Mouse (Mus musculus): ENCODE measurements around the gene Fam32a. TPM values are rescaled to one million over a fixed set of nuclear protein-coding genes. Genes with fewer than 3 reads are reported as not detected.

Gene Fam32a
- polyA plus RNA-seq, 1 experiment from 2014 or later, result 111 TPM

DNA sequence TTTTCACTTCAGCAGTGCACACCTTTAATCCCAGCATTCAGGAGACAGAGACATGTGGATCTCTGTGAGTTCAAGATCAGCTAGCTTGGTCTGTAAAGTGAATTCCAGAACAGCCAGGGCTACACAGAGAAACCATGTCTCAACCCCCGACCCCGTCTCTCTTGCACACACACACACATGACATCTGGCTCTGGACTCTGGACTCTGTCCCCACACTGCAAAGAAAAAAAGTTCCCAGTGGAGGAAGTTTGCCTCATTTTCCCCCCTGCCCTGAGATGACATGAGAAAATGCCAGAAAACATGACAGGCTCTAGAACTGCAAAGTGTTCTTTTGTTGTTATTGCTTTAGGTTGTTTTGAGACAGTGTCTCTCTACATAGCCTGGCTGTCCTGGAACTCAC lies 40.3 kb downstream of the Fam32a start:
- H3K4me1 ChIP-seq (ENCODE audit: control insufficient read depth, insufficient read depth, low read length), result no peaks in the 10 kb centered on the region
- ATAC-seq, result no peak
- no peaks in the 10 kb centered on the region for H3K27me3 ChIP-seq (ENCODE audit: control insufficient read depth, insufficient read depth, low read depth, low read length)
- H3K4me3 ChIP-seq (ENCODE audit: low read depth, low read length), result no peak overlapping the region
- no peak overlapping the region for H3K27ac ChIP-seq (ENCODE audit: low read length)
- WGBS, result 89% methylated on average over 2 of the region's 2 CpGs
- H3K4me2 ChIP-seq (ENCODE audit: low read length), result no peak overlapping the region
- peaks cover 8% of the 10 kb centered on the region for H3K36me3 ChIP-seq (ENCODE audit: control insufficient read depth, insufficient read depth, low read length)
- no peaks in the 10 kb centered on the region for H3K9me3 ChIP-seq (replicated peaks; ENCODE audit: control insufficient read depth, low read length, poor library complexity, severe bottlenecking)
- H3K9ac ChIP-seq (ENCODE audit: low read depth, low read length), result no peak overlapping the region

DNA sequence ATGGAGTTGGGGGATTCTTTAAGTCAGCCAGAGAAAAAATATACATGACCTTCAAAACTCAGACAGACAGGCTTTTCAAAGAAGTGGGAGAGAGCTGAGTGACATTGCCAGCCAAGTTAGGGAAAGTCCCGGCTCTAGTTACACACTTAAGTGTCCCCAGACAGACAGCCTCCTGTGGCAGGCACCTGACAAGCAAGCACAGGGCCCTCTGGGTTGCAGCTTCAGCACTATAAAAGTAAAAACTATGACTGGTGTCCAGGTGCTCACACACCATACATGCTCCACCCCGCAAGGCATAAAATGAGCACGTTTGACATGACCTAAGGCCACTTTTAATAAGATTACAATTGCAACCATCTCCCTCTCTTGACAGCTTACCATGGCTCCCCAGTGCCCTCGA lies 41.1 kb downstream of the Fam32a start:
- no peak overlapping the region for H3K4me3 ChIP-seq (ENCODE audit: low read depth, low read length)
- no peak overlapping the region for H3K27ac ChIP-seq (ENCODE audit: low read length)
- 49% methylated on average over 4 of the region's 4 CpGs for WGBS
- no peak for ATAC-seq
- no peak overlapping the region for H3K9ac ChIP-seq (ENCODE audit: low read depth, low read length)
- no peak overlapping the region for H3K4me2 ChIP-seq (ENCODE audit: low read length)
- peaks cover 4% of the 10 kb centered on the region; the same call in 1 of the 2 replicates for H3K36me3 ChIP-seq (ENCODE audit: control insufficient read depth, insufficient read depth, low read length)
- no peaks in the 10 kb centered on the region for H3K27me3 ChIP-seq (ENCODE audit: control insufficient read depth, insufficient read depth, low read depth, low read length)
- H3K4me1 ChIP-seq (ENCODE audit: control insufficient read depth, insufficient read depth, low read length), result no peaks in the 10 kb centered on the region
- no peaks in the 10 kb centered on the region for H3K9me3 ChIP-seq (replicated peaks; ENCODE audit: control insufficient read depth, low read length, poor library complexity, severe bottlenecking)

DNA sequence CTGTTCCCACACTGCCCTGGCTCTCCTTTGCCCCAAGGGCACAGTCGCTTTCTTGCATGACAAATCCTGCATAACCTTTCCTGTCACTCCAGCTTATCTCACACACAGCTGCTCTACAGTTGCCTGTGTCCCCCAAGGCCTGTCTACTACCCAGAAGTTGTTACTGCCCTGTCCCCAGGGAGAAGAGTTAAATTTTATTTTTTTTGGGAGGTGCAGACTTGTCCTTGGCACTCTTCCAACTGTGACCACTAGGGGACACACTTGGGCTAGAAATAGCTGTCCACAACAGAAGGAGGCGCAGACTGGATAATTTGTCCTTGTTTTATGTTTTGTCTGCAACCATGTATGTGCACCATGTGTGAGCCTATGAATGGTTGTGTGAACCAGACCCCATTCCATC lies 41.5 kb downstream of the Fam32a start:
- peak; percentile 52 for ATAC-seq
- Histone ChIP-seq H3K4me3 (ENCODE audit: low read depth, low read length) (no peak overlapping the region), H3K9ac (ENCODE audit: low read depth, low read length) (no peak overlapping the region), H3K4me2 (ENCODE audit: low read length) (no peak overlapping the region), H3K36me3 (ENCODE audit: control insufficient read depth, insufficient read depth, low read length) (peaks cover 2% of the 10 kb centered on the region; the same call in 1 of the 2 replicates), H3K27ac (ENCODE audit: low read length) (no peak overlapping the region), H3K4me1 (ENCODE audit: control insufficient read depth, insufficient read depth, low read length) (no peaks in the 10 kb centered on the region), H3K9me3 (replicated peaks; ENCODE audit: control insufficient read depth, low read length, poor library complexity, severe bottlenecking) (no peaks in the 10 kb centered on the region), H3K27me3 (ENCODE audit: control insufficient read depth, insufficient read depth, low read depth, low read length) (no peaks in the 10 kb centered on the region)
- WGBS, result 33% methylated on average over 2 of the region's 2 CpGs

DNA sequence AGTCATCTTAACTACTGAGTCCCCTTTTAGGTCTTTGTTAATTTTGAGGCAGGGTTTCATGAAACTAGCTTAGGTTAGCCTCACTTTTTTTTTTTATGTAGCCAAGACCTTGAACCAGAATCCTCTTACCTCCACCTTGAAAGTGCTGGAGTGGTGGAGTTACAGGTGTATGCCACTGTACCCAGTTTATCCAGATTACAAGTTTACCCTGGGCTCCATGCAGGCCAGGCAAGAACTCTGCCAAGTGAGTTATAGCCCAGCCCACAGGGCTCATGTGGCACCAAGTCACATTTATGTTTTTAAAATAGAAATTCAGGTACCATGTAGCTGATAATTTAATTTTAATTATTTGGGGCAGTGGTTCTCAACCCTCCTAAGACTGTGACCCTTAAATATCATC lies 41.9 kb downstream of the Fam32a start:
- no peaks in the 10 kb centered on the region for H3K9me3 ChIP-seq (replicated peaks; ENCODE audit: control insufficient read depth, low read length, poor library complexity, severe bottlenecking)

DNA sequence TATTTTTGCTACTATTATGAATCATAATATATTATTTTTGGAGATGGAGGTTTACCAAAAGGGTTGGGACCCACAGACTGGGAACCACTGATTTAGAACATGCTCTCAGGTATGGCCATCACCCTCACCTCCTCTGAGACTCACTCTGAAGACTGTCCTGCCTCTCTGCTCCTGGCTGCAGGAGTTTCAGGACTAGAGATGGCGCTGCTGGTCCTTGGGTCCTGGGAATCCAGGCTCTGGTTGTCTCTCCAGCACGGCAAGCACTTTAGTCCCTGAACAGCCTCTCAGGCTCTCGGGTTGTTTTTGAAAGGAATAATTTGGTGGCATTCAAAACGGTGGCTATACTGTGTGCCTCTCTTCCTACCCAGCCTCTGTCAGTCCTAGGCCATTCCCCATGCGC lies 42.3 kb downstream of the Fam32a start:
- 54% methylated on average over 5 of the region's 5 CpGs for WGBS
- Histone ChIP-seq H3K4me2 (ENCODE audit: low read length) (no peak overlapping the region), H3K9me3 (replicated peaks; ENCODE audit: control insufficient read depth, low read length, poor library complexity, severe bottlenecking) (no peaks in the 10 kb centered on the region), H3K36me3 (ENCODE audit: control insufficient read depth, insufficient read depth, low read length) (peaks cover 2% of the 10 kb centered on the region; the same call in 1 of the 2 replicates), H3K27me3 (ENCODE audit: control insufficient read depth, insufficient read depth, low read depth, low read length) (no peaks in the 10 kb centered on the region), H3K4me1 (ENCODE audit: control insufficient read depth, insufficient read depth, low read length) (no peaks in the 10 kb centered on the region), H3K4me3 (ENCODE audit: low read depth, low read length) (no peak overlapping the region), H3K27ac (ENCODE audit: low read length) (no peak overlapping the region), H3K9ac (ENCODE audit: low read depth, low read length) (no peak overlapping the region)
- ATAC-seq, result no peak

More for the DNA sequence above, 41.9 kb downstream of the Fam32a start:
- H3K27me3 ChIP-seq (ENCODE audit: control insufficient read depth, insufficient read depth, low read depth, low read length), result no peaks in the 10 kb centered on the region
- H3K4me1 ChIP-seq (ENCODE audit: control insufficient read depth, insufficient read depth, low read length), result no peaks in the 10 kb centered on the region
- H3K4me3 ChIP-seq (ENCODE audit: low read depth, low read length), result no peak overlapping the region
- H3K36me3 ChIP-seq (ENCODE audit: control insufficient read depth, insufficient read depth, low read length), result peaks cover 2% of the 10 kb centered on the region; the same call in 1 of the 2 replicates
- H3K4me2 ChIP-seq (ENCODE audit: low read length), result no peak overlapping the region
- H3K9ac ChIP-seq (ENCODE audit: low read depth, low read length), result no peak overlapping the region
- no peak overlapping the region for H3K27ac ChIP-seq (ENCODE audit: low read length)
- no peak for ATAC-seq

DNA sequence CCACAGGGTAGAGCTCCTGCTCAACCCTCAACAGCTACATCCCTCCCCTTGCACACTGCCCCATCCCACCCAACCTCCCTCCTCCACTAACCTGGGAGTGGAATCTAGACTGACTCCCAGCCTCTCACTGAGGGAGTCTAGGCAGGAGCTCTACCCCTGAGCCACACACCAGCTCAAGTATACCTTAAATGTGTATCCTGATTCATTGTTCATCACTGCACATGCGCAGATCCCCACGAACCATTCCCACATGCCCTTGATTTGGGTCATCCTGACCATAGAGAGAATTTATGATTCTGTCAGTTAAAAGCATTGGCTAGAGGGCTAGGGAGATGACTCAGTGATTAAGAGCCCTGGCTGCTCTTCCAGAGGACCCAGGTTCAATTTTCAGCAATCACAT lies 43.2 kb downstream of the Fam32a start:
- H3K9ac ChIP-seq (ENCODE audit: low read depth, low read length), result no peak overlapping the region
- ATAC-seq, result no peak
- H3K4me3 ChIP-seq (ENCODE audit: low read depth, low read length), result no peak overlapping the region
- H3K27ac ChIP-seq (ENCODE audit: low read length), result no peak overlapping the region
- no peaks in the 10 kb centered on the region for H3K4me1 ChIP-seq (ENCODE audit: control insufficient read depth, insufficient read depth, low read length)
- WGBS, result 89% methylated on average over 2 of the region's 2 CpGs
- no peaks in the 10 kb centered on the region for H3K36me3 ChIP-seq (ENCODE audit: control insufficient read depth, insufficient read depth, low read length)
- no peaks in the 10 kb centered on the region for H3K9me3 ChIP-seq (replicated peaks; ENCODE audit: control insufficient read depth, low read length, poor library complexity, severe bottlenecking)
- no peaks in the 10 kb centered on the region for H3K27me3 ChIP-seq (ENCODE audit: control insufficient read depth, insufficient read depth, low read depth, low read length)
- H3K4me2 ChIP-seq (ENCODE audit: low read length), result no peak overlapping the region

DNA sequence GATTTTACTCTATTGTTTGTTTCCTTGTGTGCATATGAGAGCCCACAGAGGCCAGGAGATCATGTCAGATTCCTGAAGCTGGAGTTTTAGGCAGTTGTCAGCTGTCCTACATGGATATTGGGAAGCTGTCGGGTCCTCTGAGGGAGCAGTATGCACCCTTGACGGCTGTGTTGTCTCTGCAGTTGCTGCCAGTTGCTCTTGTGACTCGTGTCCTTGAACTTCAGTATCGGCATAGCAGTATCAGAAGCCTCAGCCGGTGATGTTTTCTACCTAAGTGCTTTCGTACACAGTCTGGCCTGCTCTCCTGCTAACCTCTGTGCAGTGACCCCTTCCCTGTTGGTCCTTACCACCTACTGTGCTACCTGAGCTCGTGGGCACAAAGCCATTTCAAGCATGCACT lies 43.9 kb downstream of the Fam32a start:
- H3K4me3 ChIP-seq (ENCODE audit: low read depth, low read length), result no peak overlapping the region
- WGBS, result 71% methylated on average over 7 of the region's 7 CpGs
- no peaks in the 10 kb centered on the region for H3K9me3 ChIP-seq (replicated peaks; ENCODE audit: control insufficient read depth, low read length, poor library complexity, severe bottlenecking)
- H3K36me3 ChIP-seq (ENCODE audit: control insufficient read depth, insufficient read depth, low read length), result no peaks in the 10 kb centered on the region
- no peak overlapping the region for H3K27ac ChIP-seq (ENCODE audit: low read length)
- no peak overlapping the region for H3K9ac ChIP-seq (ENCODE audit: low read depth, low read length)
- no peak for ATAC-seq
- H3K4me2 ChIP-seq (ENCODE audit: low read length), result no peak overlapping the region
- no peaks in the 10 kb centered on the region for H3K4me1 ChIP-seq (ENCODE audit: control insufficient read depth, insufficient read depth, low read length)
- H3K27me3 ChIP-seq (ENCODE audit: control insufficient read depth, insufficient read depth, low read depth, low read length), result no peaks in the 10 kb centered on the region

DNA sequence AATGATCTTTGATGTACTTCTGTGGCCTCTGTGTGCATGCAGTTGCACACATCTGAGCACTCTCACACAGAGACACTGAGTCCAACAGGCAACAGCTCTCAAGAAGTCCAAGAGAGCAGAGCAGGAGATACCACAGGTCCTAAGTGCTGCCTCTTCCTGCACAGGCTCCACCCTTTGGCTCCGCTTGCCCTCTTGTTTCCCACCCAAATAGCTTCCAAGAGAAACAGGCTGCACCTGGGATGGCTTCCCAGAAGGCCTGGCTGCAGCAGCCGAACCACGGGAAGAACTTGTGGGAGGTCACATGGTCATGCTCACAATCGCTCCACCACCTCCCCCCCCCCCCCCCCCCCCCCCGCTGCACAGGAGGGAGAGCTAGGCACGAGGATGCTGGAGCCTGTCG lies 45.8 kb downstream of the Fam32a start:
- no peak overlapping the region for H3K4me3 ChIP-seq (ENCODE audit: low read depth, low read length)
- H3K36me3 ChIP-seq (ENCODE audit: control insufficient read depth, insufficient read depth, low read length), result no peaks in the 10 kb centered on the region
- no peak overlapping the region for H3K9ac ChIP-seq (ENCODE audit: low read depth, low read length)
- ATAC-seq, result no peak
- no peaks in the 10 kb centered on the region for H3K27me3 ChIP-seq (ENCODE audit: control insufficient read depth, insufficient read depth, low read depth, low read length)
- H3K4me1 ChIP-seq (ENCODE audit: control insufficient read depth, insufficient read depth, low read length), result no peaks in the 10 kb centered on the region
- H3K27ac ChIP-seq (ENCODE audit: low read length), result no peak overlapping the region
- H3K4me2 ChIP-seq (ENCODE audit: low read length), result no peak overlapping the region
- H3K9me3 ChIP-seq (replicated peaks; ENCODE audit: control insufficient read depth, low read length, poor library complexity, severe bottlenecking), result no peaks in the 10 kb centered on the region
- 61% methylated on average over 5 of the region's 7 CpGs for WGBS

DNA sequence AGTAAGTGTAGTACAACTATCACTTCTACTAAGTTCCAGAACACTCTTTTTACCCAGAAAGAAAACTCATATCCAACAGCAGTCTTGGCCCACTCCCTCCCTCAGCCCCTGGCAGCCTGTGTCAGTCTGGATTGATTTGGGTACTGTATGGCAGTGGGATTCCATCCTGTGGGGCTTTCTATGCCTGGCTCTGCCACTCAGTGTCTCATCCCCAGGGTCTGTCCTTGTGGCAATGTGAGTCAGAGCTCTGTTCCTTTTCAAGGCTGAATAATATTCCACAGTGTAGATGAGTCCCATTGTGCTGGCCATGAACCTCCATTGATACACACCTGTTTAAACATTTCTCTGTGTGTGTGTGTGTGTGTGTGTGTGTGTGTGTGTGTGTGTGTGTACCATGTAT lies 47.1 kb downstream of the Fam32a start:
- Histone ChIP-seq H3K9me3 (replicated peaks; ENCODE audit: control insufficient read depth, low read length, poor library complexity, severe bottlenecking) (no peaks in the 10 kb centered on the region), H3K4me1 (ENCODE audit: control insufficient read depth, insufficient read depth, low read length) (no peaks in the 10 kb centered on the region), H3K36me3 (ENCODE audit: control insufficient read depth, insufficient read depth, low read length) (no peaks in the 10 kb centered on the region), H3K4me2 (ENCODE audit: low read length) (no peak overlapping the region), H3K27ac (ENCODE audit: low read length) (no peak overlapping the region), H3K9ac (ENCODE audit: low read depth, low read length) (no peak overlapping the region), H3K4me3 (ENCODE audit: low read depth, low read length) (no peak overlapping the region), H3K27me3 (ENCODE audit: control insufficient read depth, insufficient read depth, low read depth, low read length) (no peaks in the 10 kb centered on the region)
- ATAC-seq, result no peak

DNA sequence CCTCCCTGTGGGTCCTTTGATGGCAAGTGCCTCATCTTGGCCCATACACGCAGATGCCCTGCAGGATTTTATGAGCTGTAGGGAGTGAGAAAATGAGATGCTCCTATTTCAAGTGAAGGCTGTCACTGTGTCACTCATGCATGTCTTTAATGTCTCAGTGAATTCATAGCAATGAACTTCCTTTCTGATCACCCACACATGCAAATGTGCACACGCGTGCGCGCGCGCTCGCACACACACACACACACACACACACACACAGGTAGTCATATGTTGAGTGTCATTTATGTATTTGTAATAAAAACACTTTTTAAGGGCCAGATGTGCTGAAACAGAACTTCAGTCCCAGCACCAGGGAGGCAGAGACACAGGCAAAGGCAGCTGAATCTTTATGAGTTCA lies 47.6 kb downstream of the Fam32a start:
- Histone ChIP-seq H3K4me1 (ENCODE audit: control insufficient read depth, insufficient read depth, low read length) (no peaks in the 10 kb centered on the region), H3K9ac (ENCODE audit: low read depth, low read length) (no peak overlapping the region), H3K4me2 (ENCODE audit: low read length) (no peak overlapping the region), H3K4me3 (ENCODE audit: low read depth, low read length) (no peak overlapping the region), H3K27me3 (ENCODE audit: control insufficient read depth, insufficient read depth, low read depth, low read length) (no peaks in the 10 kb centered on the region), H3K9me3 (replicated peaks; ENCODE audit: control insufficient read depth, low read length, poor library complexity, severe bottlenecking) (no peaks in the 10 kb centered on the region), H3K36me3 (ENCODE audit: control insufficient read depth, insufficient read depth, low read length) (no peaks in the 10 kb centered on the region), H3K27ac (ENCODE audit: low read length) (no peak overlapping the region)
- WGBS, result over 99% methylated on average over 8 of the region's 8 CpGs
- ATAC-seq, result no peak
